Mouse (Mus musculus) hindbrain, embryonic 13.5 days (tissue): Measurements from ENCODE around the gene Nol12. TPM values are rescaled to one million over a fixed set of nuclear protein-coding genes. Genes with fewer than 3 reads are reported as not detected.

ENCODE experiments used
- ATAC-seq: fragments of 200-750 bp; cut with Nextera tagmentation; 2 replicates; pipeline ENCODE4 v1.8.0; 2017; ENCODE audit warnings: moderate TSS enrichment; ENCODE audit not compliant: low FRiP score
- H3K27ac ChIP-seq: fragments of 300-500 bp; sonication (generic); 2 replicates; pipeline ENCODE4 v1.5.1; 2015; ENCODE audit warnings: inconsistent platforms, mild to moderate bottlenecking, moderate library complexity
- H3K27me3 ChIP-seq: fragments of 300-500 bp; sonication (generic); 2 replicates; pipeline ENCODE4 v1.6.1; 2015; ENCODE audit warnings: mild to moderate bottlenecking, inconsistent platforms
- H3K36me3 ChIP-seq: fragments of 300-500 bp; sonication (generic); 2 replicates; pipeline ENCODE4 v1.6.1; 2015; ENCODE audit warnings: mild to moderate bottlenecking, inconsistent platforms
- H3K4me1 ChIP-seq: fragments of 300-500 bp; sonication (generic); replicated peaks from 2 replicates; pipeline ENCODE4 v1.6.1; 2015; ENCODE audit warnings: inconsistent platforms
- H3K4me2 ChIP-seq: fragments of 300-500 bp; sonication (generic); 2 replicates; pipeline ENCODE4 v1.6.1; 2015; ENCODE audit warnings: inconsistent platforms, mild to moderate bottlenecking, moderate library complexity
- H3K4me3 ChIP-seq: fragments of 300-500 bp; sonication (generic); 2 replicates; pipeline ENCODE4 v1.5.1; 2015; ENCODE audit warnings: mild to moderate bottlenecking, inconsistent platforms
- H3K9ac ChIP-seq: fragments of 300-500 bp; sonication (generic); 2 replicates; pipeline ENCODE4 v1.6.1; 2015; ENCODE audit warnings: mild to moderate bottlenecking, inconsistent platforms
- H3K9me3 ChIP-seq: fragments of 300-500 bp; sonication (generic); 2 replicates; pipeline ENCODE4 v1.6.1; 2016; ENCODE audit warnings: inconsistent platforms
- WGBS: fragments of 180-500 bp; shearing (Covaris S2); methylation state at CpG from one replicate; pipeline ENCODE4 v1.1.7; 2015; 5-methylcytosine and 5-hydroxymethylcytosine counted together
- polyA plus RNA-seq: library from polyadenylated mRNA; unstranded; fragments of >200 nt; fragmentation: Nextera tagmentation; extraction: Ambion mirVana; gene quantifications from 2 replicates; pipeline ENCODE4 v1.2.1, GENCODE M21; 2015

The Nol12 gene
- polyA plus RNA-seq, 1 experiment from 2014 or later = 57.4 TPM

GRCm38 (mm10) chr15:78901422-78901789, 33.3 kb upstream of the Nol12 start:
- peaks cover 15% of the 10 kb centered on the region for H3K4me1 ChIP-seq
- 0 out of 2 replicates have a peak overlapping the region, but pooled peaks have one; percentile 90 for H3K4me2 ChIP-seq
- H3K9me3 ChIP-seq = no peaks in the 10 kb centered on the region
- H3K36me3 ChIP-seq = no peaks in the 10 kb centered on the region
- no peak for ATAC-seq
- no peak overlapping the region for H3K4me3 ChIP-seq
- no peak overlapping the region for H3K27ac ChIP-seq
- H3K9ac ChIP-seq = peak overlapping the region; percentile 24; the same call in 1 of the 2 replicates
- 39% methylated on average over 8 of the region's 8 CpGs for WGBS
- H3K27me3 ChIP-seq = peaks cover 37% of the 10 kb centered on the region

GRCm38 (mm10) chr15:78903243-78903642, 31.5 kb upstream of the Nol12 start:
- Histone ChIP-seq H3K9me3 (no peaks in the 10 kb centered on the region), H3K4me3 (no peak overlapping the region), H3K4me2 (no peak overlapping the region), H3K36me3 (no peaks in the 10 kb centered on the region), H3K9ac (no peak overlapping the region), H3K27ac (no peak overlapping the region), H3K4me1 (peaks cover 14% of the 10 kb centered on the region), H3K27me3 (peaks cover 35% of the 10 kb centered on the region)
- WGBS = 5% methylated on average over 2 of the region's 2 CpGs
- peak; percentile 37; the same call in 1 of the 2 replicates for ATAC-seq

GRCm38 (mm10) chr15:78908399-78908798, 26.3 kb upstream of the Nol12 start:
- Histone ChIP-seq H3K27me3 (no peaks in the 10 kb centered on the region), H3K27ac (no peak overlapping the region), H3K9ac (no peak overlapping the region), H3K9me3 (no peaks in the 10 kb centered on the region), H3K4me2 (no peak overlapping the region), H3K36me3 (no peaks in the 10 kb centered on the region), H3K4me3 (no peak overlapping the region), H3K4me1 (peaks cover 5% of the 10 kb centered on the region)
- 82% methylated on average over 7 of the region's 7 CpGs for WGBS
- no peak for ATAC-seq

- 94% methylated on average over 8 of the region's 8 CpGs for WGBS
- Histone ChIP-seq H3K27ac (no peak overlapping the region), H3K4me1 (peaks cover 6% of the 10 kb centered on the region), H3K4me2 (no peak overlapping the region), H3K4me3 (no peak overlapping the region), H3K9ac (no peak overlapping the region; the same call in 1 of the 2 replicates), H3K27me3 (no peaks in the 10 kb centered on the region), H3K36me3 (no peaks in the 10 kb centered on the region), H3K9me3 (no peaks in the 10 kb centered on the region)
- no peak for ATAC-seq
These were observed 25.8 kb upstream of the Nol12 start for GRCm38 (mm10) chr15:78908982-78909381.

- H3K36me3 ChIP-seq = no peaks in the 10 kb centered on the region
- peaks cover 30% of the 10 kb centered on the region for H3K4me1 ChIP-seq
- H3K4me3 ChIP-seq = no peak overlapping the region
- no peak for ATAC-seq
- H3K9me3 ChIP-seq = no peaks in the 10 kb centered on the region
- H3K27me3 ChIP-seq = no peaks in the 10 kb centered on the region
- 30% methylated on average over 9 of the region's 9 CpGs for WGBS
- H3K9ac ChIP-seq = 0 out of 2 replicates have a peak overlapping the region, but pooled peaks have one; percentile 55
- no peak overlapping the region for H3K4me2 ChIP-seq
- no peak overlapping the region for H3K27ac ChIP-seq
These were observed 22.7 kb upstream of the Nol12 start for GRCm38 (mm10) chr15:78912040-78912439.

GRCm38 (mm10) chr15:78913632-78914090, 21.1 kb upstream of the Nol12 start, which contains the start of gene Pdxp:
Gene Pdxp, plus strand, starts transcription at chr15:78913919.
- Histone ChIP-seq H3K27ac (peak within 1 kb of the TSS; percentile 97), H3K4me2 (peak within 1 kb of the TSS; percentile 84), H3K4me3 (peak within 1 kb of the TSS; percentile 65), H3K9me3 (no peaks in the 10 kb centered on the region), H3K9ac (peak within 1 kb of the TSS; percentile 89), H3K36me3 (peaks cover 11% of the 10 kb centered on the region), H3K4me1 (peaks cover 36% of the 10 kb centered on the region), H3K27me3 (no peaks in the 10 kb centered on the region)
- peak; percentile 93 for ATAC-seq
- WGBS = under 1% methylated on average over 51 of the region's 51 CpGs

- H3K27ac ChIP-seq = peak overlapping the region; percentile 97
- no peaks in the 10 kb centered on the region for H3K9me3 ChIP-seq
- H3K27me3 ChIP-seq = no peaks in the 10 kb centered on the region
- ATAC-seq = peak; percentile 78
- peaks cover 16% of the 10 kb centered on the region for H3K36me3 ChIP-seq
- peak overlapping the region; percentile 84 for H3K4me2 ChIP-seq
- H3K4me3 ChIP-seq = peak overlapping the region; percentile 65
- under 1% methylated on average over 80 of the region's 87 CpGs for WGBS
- H3K9ac ChIP-seq = peak overlapping the region; percentile 89
- peaks cover 36% of the 10 kb centered on the region for H3K4me1 ChIP-seq
These were observed 20.5 kb upstream of the Nol12 start for GRCm38 (mm10) chr15:78914091-78914822.

- H3K9me3 ChIP-seq = no peaks in the 10 kb centered on the region
- peak overlapping the region; percentile 89 for H3K9ac ChIP-seq
- peak overlapping the region; percentile 65 for H3K4me3 ChIP-seq
- peaks cover 20% of the 10 kb centered on the region for H3K36me3 ChIP-seq
- peak overlapping the region; percentile 84 for H3K4me2 ChIP-seq
- peak overlapping the region; percentile 97; the same call in 1 of the 2 replicates for H3K27ac ChIP-seq
- peaks cover 36% of the 10 kb centered on the region for H3K4me1 ChIP-seq
- ATAC-seq = no peak
- H3K27me3 ChIP-seq = no peaks in the 10 kb centered on the region
- WGBS = 51% methylated on average over 8 of the region's 8 CpGs
These were observed 19.7 kb upstream of the Nol12 start for GRCm38 (mm10) chr15:78914823-78915659.

- Histone ChIP-seq H3K36me3 (peaks cover 20% of the 10 kb centered on the region), H3K4me1 (peaks cover 36% of the 10 kb centered on the region), H3K4me2 (peak overlapping the region; percentile 84), H3K27me3 (no peaks in the 10 kb centered on the region), H3K27ac (peak overlapping the region; percentile 81), H3K4me3 (peak overlapping the region; percentile 65), H3K9me3 (no peaks in the 10 kb centered on the region), H3K9ac (peak overlapping the region; percentile 89)
- 6% methylated on average over 8 of the region's 8 CpGs for WGBS
- ATAC-seq = peak; percentile 6; the same call in 1 of the 2 replicates
These were observed 19.1 kb upstream of the Nol12 start for GRCm38 (mm10) chr15:78915660-78916017.

GRCm38 (mm10) chr15:78916052-78916826, 18.5 kb upstream of the Nol12 start:
- H3K4me2 ChIP-seq = peak overlapping the region; percentile 84
- H3K36me3 ChIP-seq = peaks cover 20% of the 10 kb centered on the region
- peak; percentile 3; the same call in 1 of the 2 replicates for ATAC-seq
- peak overlapping the region; percentile 65 for H3K4me3 ChIP-seq
- H3K27ac ChIP-seq = peak overlapping the region; percentile 81
- H3K27me3 ChIP-seq = no peaks in the 10 kb centered on the region
- no peaks in the 10 kb centered on the region for H3K9me3 ChIP-seq
- H3K9ac ChIP-seq = peak overlapping the region; percentile 89
- H3K4me1 ChIP-seq = peaks cover 36% of the 10 kb centered on the region
- 21% methylated on average over 12 of the region's 12 CpGs for WGBS

GRCm38 (mm10) chr15:78918126-78918525, 16.6 kb upstream of the Nol12 start:
- Histone ChIP-seq H3K4me3 (no peak overlapping the region), H3K4me1 (peaks cover 33% of the 10 kb centered on the region), H3K4me2 (no peak overlapping the region), H3K27ac (no peak overlapping the region), H3K36me3 (peaks cover 20% of the 10 kb centered on the region), H3K9me3 (no peaks in the 10 kb centered on the region), H3K27me3 (no peaks in the 10 kb centered on the region), H3K9ac (peak overlapping the region; percentile 35; the same call in 1 of the 2 replicates)
- WGBS = 94% methylated on average over 23 of the region's 23 CpGs
- no peak for ATAC-seq
